Mouse (Mus musculus) cerebellum, adult 9-11 months (tissue): Measurements from ENCODE around the gene Arid5b.

Source experiments
- DNase-seq: peaks from one replicate; pipeline ENCODE4 v3.0.0; 2022

Arid5b gene

GRCm38 (mm10) chr10:68231385-68232182 is 47.0 kb downstream of the Arid5b start:
- no peak for DNase-seq

GRCm38 (mm10) chr10:68230653-68231384 is 47.7 kb downstream of the Arid5b start:
- no peak for DNase-seq

- DNase-seq, result no peak
These were observed 48.6 kb downstream of the Arid5b start for GRCm38 (mm10) chr10:68229640-68230565.

DNA sequence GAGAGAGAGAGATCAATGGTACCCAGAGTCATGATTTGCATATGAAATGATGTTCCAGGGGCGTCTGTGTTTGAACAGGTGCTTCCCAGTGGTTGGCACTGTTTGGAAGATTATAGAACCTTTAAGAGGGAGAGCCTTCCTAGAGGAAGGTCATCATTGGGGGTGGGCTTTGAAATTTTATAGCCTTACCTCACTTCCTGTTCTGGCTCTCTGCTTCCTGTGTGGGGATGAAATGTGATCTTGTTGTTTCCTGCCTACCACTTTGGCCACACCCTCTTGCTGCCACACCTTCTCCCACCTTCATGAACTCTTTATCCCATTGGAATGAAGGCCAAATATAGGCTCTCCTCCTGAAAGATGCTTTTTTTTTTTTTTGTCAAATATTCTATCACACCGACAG is 55.9 kb downstream of the Arid5b start:
- no peak for DNase-seq

- no peak for DNase-seq
These were observed 56.5 kb downstream of the Arid5b start for GRCm38 (mm10) chr10:68222012-68222411.

DNA sequence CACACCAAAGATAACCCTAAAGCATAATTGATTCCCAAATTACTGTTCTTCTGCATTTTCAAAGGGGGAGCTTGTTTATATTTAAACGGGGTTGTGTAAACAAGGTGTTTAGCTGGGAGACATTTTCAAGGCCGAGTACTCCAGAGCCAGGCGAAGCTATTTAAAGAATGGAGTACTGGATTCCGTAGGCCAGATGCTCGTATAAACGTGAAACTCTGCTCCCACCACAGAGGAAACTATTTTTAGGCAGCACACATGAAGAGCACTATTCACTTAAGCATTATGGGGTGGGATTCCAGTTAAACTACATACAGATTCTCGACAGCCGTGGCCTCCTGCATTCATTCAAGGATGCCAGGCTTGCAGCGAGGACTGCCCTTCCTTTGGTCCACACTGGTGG is 59.2 kb downstream of the Arid5b start:
- no peak for DNase-seq

GRCm38 (mm10) chr10:68218678-68219077 is 59.9 kb downstream of the Arid5b start:
- DNase-seq, result no peak

GRCm38 (mm10) chr10:68214809-68215468 is 63.6 kb downstream of the Arid5b start:
- no peak for DNase-seq

DNA sequence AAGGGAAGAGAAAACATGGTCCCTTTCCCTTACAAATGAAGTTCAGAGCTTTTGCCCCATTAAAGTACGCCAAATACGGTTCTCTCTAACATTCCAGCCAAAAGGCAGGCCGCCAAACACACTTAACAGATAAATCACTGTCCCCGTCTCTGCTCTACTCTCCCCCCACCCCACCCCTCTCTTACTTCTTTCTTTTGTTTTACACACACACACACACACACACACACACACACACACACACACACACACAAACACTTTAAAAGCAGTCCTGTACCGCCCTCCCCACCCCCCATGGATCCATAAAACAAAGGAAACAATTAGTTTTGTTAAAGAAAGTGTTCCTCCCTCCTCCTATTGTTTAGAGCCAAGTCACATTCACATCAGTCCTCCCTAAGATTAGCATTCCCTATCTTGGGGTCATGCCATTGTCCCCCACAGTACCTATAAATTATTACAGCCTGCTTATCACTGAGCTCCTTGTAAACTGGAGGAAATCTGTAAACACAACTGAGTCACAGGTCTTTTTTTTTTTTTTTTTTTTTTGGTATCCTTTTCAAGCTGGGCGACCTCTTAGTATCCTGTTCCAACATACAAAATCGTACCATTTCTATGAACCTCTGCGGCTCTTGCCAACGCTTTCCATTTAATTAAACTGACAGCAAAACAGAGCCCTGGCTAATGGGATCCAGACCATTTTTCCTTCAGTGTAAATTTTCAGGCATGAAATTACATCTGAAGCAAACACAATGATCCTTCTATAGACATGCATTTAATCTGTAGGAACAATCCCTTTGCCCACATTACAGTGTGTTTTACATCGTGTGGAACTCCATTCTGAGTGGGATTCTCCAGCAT is 66.3 kb downstream of the Arid5b start:
- no peak for DNase-seq

- DNase-seq, result no peak
These were observed 67.0 kb downstream of the Arid5b start for GRCm38 (mm10) chr10:68211514-68211913.

DNA sequence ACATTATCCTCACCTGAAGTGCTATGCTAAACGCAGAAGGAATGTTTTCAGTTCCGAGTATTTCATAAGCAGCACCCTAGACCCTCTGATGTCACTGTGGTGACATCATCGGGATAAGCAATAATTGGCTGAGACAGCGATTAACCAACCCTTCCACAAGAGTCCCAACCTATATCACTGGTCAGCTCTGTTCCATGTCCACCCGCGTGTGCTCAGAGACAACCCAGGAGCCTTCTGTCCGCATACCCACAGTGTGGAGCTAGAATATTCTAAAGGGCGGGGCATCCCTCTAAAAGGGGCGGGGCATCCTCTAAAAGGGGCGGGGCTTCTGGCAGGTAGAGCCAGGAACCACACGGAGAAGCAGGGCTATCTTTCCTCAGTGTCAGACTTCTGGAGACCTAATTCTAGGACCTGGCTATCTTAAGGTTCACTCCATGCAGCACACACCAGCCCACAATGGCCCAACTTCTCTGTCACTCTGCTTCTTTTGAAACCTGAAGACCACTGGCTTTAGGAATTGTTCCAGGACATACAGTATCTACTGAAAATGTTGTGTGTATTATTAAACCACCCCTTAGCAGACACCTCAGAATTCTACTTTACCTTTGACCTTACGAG is 68.4 kb downstream of the Arid5b start:
- DNase-seq, result no peak

DNA sequence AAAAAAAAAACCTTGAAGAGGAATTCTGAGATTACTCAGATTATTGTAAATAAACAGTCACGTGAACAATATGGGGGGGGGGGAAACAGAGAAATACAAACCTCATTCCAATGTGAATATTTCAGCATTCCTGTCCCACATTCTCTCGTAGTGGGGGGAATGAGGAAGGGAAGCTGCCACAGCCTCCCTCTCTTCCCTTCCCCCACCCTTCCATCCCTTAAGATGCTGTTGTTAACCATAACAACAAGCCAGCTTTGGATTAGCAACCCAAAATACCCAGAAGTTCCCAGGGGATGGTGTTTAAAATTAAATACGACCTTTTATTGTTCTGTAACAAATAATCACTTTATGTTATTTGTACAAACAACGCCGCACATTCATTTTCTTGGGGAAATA is 69.9 kb downstream of the Arid5b start:
- no peak for DNase-seq

DNA sequence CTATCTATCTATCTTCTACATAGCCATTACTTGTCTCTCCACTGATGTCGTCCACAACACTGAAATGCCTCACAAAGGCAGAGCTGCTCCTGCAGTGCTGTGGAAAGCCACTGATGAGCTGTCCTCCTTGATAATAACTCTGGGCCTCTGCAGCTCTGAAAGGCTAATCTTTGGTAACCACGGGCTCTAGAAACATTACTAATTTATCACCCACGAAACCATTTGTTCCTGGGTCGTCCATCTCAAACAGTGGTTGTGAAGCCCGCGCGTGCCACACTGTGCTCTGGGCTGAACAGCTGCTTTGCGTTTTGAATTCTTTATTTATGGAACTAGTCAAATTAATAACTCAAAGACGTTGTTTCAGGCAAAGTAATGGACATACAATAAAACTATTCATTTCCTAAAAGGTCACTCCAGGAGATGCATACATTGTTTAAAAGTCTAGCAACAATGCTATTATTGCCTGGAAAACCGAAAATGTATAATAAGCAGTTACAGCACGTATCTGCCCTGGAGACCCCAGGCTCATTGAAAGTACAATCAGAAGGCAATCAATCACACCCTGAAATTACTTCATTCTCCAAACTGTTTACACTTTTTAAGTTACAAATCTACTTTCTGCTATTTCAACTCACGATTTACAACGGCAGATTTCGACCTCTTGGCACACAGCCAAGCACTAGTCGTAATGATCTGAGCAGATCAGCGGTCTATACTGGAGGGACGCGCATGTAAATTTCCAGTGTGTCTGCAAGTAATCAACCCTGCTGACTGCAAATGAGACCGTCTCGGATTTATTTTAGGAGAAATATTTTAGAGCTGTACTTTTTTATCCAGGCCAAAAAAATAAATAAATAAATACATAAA is 70.5 kb downstream of the Arid5b start:
- peak; percentile 43 for DNase-seq

GRCm38 (mm10) chr10:68204391-68204790 is 74.1 kb downstream of the Arid5b start:
- DNase-seq, result no peak

- no peak for DNase-seq
These were observed 74.7 kb downstream of the Arid5b start for GRCm38 (mm10) chr10:68203860-68204259.

GRCm38 (mm10) chr10:68203322-68203721 is 75.2 kb downstream of the Arid5b start:
- DNase-seq, result no peak

DNA sequence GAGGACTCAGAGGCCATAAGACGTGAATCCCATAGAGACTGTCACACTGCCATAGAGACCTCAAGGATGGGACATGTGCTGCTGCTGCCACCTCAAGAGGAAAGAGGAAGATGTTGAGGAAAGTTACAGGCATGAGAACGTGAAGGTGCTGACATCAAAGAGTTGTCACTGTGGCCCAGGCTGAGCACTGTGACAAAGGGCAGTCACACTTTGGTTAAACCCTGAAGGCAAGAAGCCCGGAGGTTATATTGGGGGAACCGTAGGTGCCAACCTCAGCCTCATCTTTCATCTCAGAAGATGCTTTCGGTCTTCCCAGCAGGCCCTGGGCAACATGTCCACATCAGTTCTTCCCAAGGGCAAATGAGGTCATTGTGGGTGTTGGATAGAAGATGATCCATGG is 79.1 kb downstream of the Arid5b start:
- no peak for DNase-seq

- DNase-seq, result no peak
These were observed 82.2 kb downstream of the Arid5b start for GRCm38 (mm10) chr10:68196324-68196723.

DNA sequence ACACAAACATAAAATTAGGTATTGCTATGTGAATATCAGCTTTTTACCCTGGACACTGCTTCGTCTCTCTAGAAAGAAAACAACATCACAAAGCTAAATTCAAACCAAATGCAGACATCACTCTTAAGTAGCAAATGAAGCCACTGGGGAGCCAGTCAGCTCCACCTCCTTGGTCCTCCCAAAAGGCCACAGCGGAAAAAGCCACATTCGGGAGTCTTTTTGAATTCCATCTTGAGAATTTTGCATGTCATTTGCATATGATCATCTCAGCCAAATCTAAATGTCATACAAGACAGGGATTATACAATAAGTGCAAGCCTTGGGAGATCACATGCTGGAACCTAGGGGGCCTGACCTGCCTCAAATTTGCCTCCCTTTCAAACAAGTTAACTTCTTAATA is 85.0 kb downstream of the Arid5b start:
- DNase-seq, result no peak

DNA sequence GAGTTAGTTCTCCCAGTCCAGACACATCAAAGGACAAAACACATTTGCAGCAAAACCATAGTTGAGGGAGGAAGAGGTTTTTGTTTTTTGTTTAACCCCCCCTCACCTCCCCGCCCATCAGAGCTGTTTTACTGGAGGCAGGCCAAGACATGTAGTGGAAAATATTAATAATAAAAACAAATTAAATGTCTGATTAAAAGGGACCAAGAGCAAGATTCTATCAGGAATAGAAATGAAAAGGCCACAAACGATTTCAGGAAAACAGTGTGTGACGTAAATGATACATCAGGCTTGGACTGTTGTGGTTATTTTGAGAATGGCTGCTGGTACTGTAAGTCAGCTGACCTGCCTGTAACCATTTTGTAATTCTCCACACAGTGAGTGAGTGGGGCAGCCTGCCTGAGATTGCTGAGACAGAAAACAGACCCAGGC is 85.7 kb downstream of the Arid5b start:
- peak; percentile 57 for DNase-seq
